Mouse (Mus musculus) myocyte (in vitro differentiated cells): ENCODE measurements around the gene Sh3rf3. TPM values are rescaled to one million over a fixed set of nuclear protein-coding genes. Genes with fewer than 3 reads are reported as not detected.

Experiments used
- H3K27me3 ChIP-seq: one replicate; pipeline ENCODE4 v1.6.1; 2011; ENCODE audit not compliant: control insufficient read depth, insufficient read depth, insufficient read length
- H3K36me3 ChIP-seq: one replicate; pipeline ENCODE4 v1.6.1; 2011; ENCODE audit not compliant: control insufficient read depth, insufficient read depth
- H3K4me2 ChIP-seq: one replicate; pipeline ENCODE4 v1.6.1; 2011; ENCODE audit warnings: low read depth, control low read depth
- H3K4me3 ChIP-seq: one replicate; pipeline ENCODE4 v1.5.1; 2011; ENCODE audit warnings: mild to moderate bottlenecking, control low read depth, moderate library complexity
- H3K79me2 ChIP-seq: one replicate; pipeline ENCODE4 v1.6.1; 2011; ENCODE audit not compliant: control insufficient read depth, insufficient read depth
- H3ac ChIP-seq: one replicate; pipeline ENCODE4 v1.6.1; 2011; ENCODE audit not compliant: control insufficient read depth, insufficient read length
- CEBPB ChIP-seq: IDR thresholded peaks from 2 replicates; pipeline ENCODE4 v1.6.1; 2011; ENCODE audit warnings: mild to moderate bottlenecking, moderate library complexity; ENCODE audit not compliant: poor library complexity, insufficient read depth, severe bottlenecking
- E2F4 ChIP-seq: IDR thresholded peaks from one replicate; pipeline ENCODE4 v1.6.1; 2011; ENCODE audit warnings: mild to moderate bottlenecking, control low read depth, moderate library complexity; ENCODE audit not compliant: insufficient read depth
- MAX ChIP-seq: IDR thresholded peaks from one replicate; pipeline ENCODE4 v1.6.1; 2011; ENCODE audit warnings: low read depth, mild to moderate bottlenecking, control low read depth
- MYOD1 ChIP-seq, 3 experiments: IDR thresholded peaks; one replicate each; pipeline ENCODE4 v1.6.1; 2011; ENCODE audit warnings: control low read depth in 2 of 3, low read depth in 2 of 3, mild to moderate bottlenecking in 2 of 3, moderate library complexity in 1 of 3; ENCODE audit not compliant: insufficient read length in 2 of 3, control insufficient read depth in 1 of 3
- MYOG ChIP-seq, 3 experiments: IDR thresholded peaks; one replicate each; pipeline ENCODE4 v1.6.1; 2011; ENCODE audit warnings: control low read depth in 2 of 3, low read depth in 2 of 3, mild to moderate bottlenecking in 2 of 3; ENCODE audit not compliant: insufficient read length in 2 of 3, control insufficient read depth in 1 of 3, insufficient read depth in 1 of 3
- POLR2A ChIP-seq: IDR thresholded peaks from one replicate; pipeline ENCODE4 v1.6.1; 2011; ENCODE audit warnings: low read depth, mild to moderate bottlenecking, control low read depth, moderate library complexity; ENCODE audit not compliant: insufficient read length
- POLR2AphosphoS2 ChIP-seq: IDR thresholded peaks from one replicate; pipeline ENCODE4 v1.6.1; 2011; ENCODE audit warnings: low read depth, control low read depth; ENCODE audit not compliant: insufficient read length
- REST ChIP-seq: IDR thresholded peaks from one replicate; pipeline ENCODE4 v1.6.1; 2011; ENCODE audit warnings: mild to moderate bottlenecking, control low read depth, moderate library complexity; ENCODE audit not compliant: insufficient read depth, insufficient read length
- SRF ChIP-seq: IDR thresholded peaks from one replicate; pipeline ENCODE4 v1.6.1; 2011; ENCODE audit warnings: low read depth; ENCODE audit not compliant: control insufficient read depth, insufficient read length
- TCF12 ChIP-seq: IDR thresholded peaks from one replicate; pipeline ENCODE4 v1.6.1; 2011; ENCODE audit warnings: mild to moderate bottlenecking, control low read depth; ENCODE audit not compliant: poor library complexity, insufficient read depth, severe bottlenecking
- TCF3 ChIP-seq: IDR thresholded peaks from one replicate; pipeline ENCODE4 v1.6.1; 2011; ENCODE audit warnings: low read depth, control low read depth; ENCODE audit not compliant: insufficient read length
- USF1 ChIP-seq: IDR thresholded peaks from one replicate; pipeline ENCODE4 v1.6.1; 2011; ENCODE audit warnings: low read depth, mild to moderate bottlenecking, control low read depth, moderate library complexity
- polyA plus RNA-seq: library from polyadenylated mRNA; unstranded; fragments of >200 nt; fragmentation: generic; extraction: Trizol; gene quantifications from one replicate; pipeline ENCODE4 v1.2.1, GENCODE M21; 2012; ENCODE audit warnings: missing spikeins

Sh3rf3 gene
- polyA plus RNA-seq, 1 experiment: 0.10 TPM

DNA sequence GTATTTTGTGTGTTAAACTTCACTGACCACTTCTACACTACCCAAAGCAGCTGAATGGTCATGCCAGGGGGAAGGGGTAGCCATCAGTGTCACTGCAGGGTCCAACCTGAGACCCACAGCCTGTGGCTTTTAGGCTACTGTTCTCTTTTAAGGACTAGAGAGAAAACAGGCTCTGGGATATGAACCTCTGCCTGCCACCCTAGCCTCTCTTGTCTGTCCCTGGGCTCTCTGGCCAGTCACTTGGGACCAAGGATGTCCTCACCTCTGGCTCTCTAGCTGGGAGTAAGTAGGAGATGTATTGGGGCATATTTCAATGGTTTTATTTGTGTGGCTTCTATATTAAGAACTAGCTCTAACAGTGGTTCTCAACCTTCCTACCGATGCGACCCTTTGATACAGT, 306.7 kb downstream of the Sh3rf3 start:
- H3K4me2 ChIP-seq: no peak overlapping the region
- TF ChIP-seq USF1: no peak
- TF ChIP-seq MYOG (IDR thresholded peaks at IDR 0.05; ENCODE audit: control insufficient read depth in 1 of 3, insufficient read depth in 1 of 3, insufficient read length in 2 of 3, low read depth in 2 of 3): no peak
- TF ChIP-seq CEBPB: no peak
- no peak for TF ChIP-seq MAX
- TF ChIP-seq MYOD1 (IDR thresholded peaks at IDR 0.05; ENCODE audit: control insufficient read depth in 1 of 3, insufficient read length in 2 of 3, low read depth in 2 of 3): no peak
- no peak for TF ChIP-seq TCF3
- TF ChIP-seq POLR2AphosphoS2: no peak
- TF ChIP-seq SRF: no peak
- no peaks in the 10 kb centered on the region for H3K79me2 ChIP-seq
- no peaks in the 10 kb centered on the region for H3K36me3 ChIP-seq
- H3ac ChIP-seq: no peak overlapping the region
- no peaks in the 10 kb centered on the region for H3K27me3 ChIP-seq
- H3K4me3 ChIP-seq: no peak overlapping the region

DNA sequence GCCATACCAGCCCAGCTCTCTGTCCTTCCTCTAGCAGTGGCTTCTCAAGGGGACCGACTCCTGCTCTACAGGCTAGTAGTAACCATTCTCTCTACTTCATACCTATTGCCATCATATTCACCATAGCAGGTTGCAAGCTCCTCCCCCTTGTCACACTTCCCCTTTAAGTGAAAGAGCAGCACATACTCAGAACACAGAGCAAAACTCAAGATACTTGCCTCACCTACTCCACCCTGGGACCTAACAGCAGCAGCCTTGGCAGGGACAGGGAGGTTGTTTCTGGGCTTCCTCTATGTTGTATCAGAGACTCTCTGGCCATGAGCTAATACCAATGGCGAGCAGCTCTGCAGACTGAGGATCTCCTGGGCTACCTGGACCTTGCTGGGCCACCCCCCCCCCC, 312.3 kb downstream of the Sh3rf3 start:
- H3K4me3 ChIP-seq: no peak overlapping the region
- no peaks in the 10 kb centered on the region for H3K79me2 ChIP-seq
- TF ChIP-seq REST: no peak
- TF ChIP-seq POLR2AphosphoS2: no peak
- TF ChIP-seq CEBPB: no peak
- TF ChIP-seq USF1: no peak
- no peak for TF ChIP-seq SRF
- no peak for TF ChIP-seq TCF12
- no peak for TF ChIP-seq E2F4
- TF ChIP-seq POLR2A: no peak
- TF ChIP-seq MYOG (IDR thresholded peaks at IDR 0.05; ENCODE audit: control insufficient read depth in 1 of 3, insufficient read depth in 1 of 3, insufficient read length in 2 of 3, low read depth in 2 of 3): no peak
- no peak for TF ChIP-seq MYOD1 (IDR thresholded peaks at IDR 0.05; ENCODE audit: control insufficient read depth in 1 of 3, insufficient read length in 2 of 3, low read depth in 2 of 3)
- no peak for TF ChIP-seq MAX
- no peak for TF ChIP-seq TCF3
- H3K36me3 ChIP-seq: no peaks in the 10 kb centered on the region
- H3K27me3 ChIP-seq: no peaks in the 10 kb centered on the region
- no peak overlapping the region for H3K4me2 ChIP-seq
- H3ac ChIP-seq: no peak overlapping the region

DNA sequence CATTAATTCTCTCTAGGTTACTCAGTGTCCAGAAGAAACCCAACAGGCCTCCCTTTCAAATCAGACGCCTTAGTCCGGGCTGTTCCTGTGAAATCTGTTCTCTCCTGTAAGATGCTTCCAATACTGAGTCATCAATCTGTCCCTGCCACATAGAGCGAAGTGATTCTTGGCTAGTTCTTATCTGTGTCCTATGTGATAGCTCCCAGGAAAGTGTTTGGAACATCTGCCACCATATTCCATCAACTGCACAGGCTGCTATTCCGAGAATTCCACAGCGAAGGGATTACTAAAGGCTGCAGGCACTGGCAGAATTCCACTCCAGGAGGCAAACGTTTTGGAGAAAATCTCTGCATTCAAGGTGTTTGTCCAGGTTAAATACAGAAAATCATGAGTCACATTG, 314.5 kb downstream of the Sh3rf3 start:
- no peaks in the 10 kb centered on the region for H3K27me3 ChIP-seq
- H3K4me3 ChIP-seq: no peak overlapping the region
- H3K79me2 ChIP-seq: no peaks in the 10 kb centered on the region
- H3K4me2 ChIP-seq: no peak overlapping the region
- H3ac ChIP-seq: no peak overlapping the region
- no peaks in the 10 kb centered on the region for H3K36me3 ChIP-seq
- no peak for TF ChIP-seq MYOD1 (IDR thresholded peaks at IDR 0.05; ENCODE audit: control insufficient read depth in 1 of 3, insufficient read length in 2 of 3, low read depth in 2 of 3)

DNA sequence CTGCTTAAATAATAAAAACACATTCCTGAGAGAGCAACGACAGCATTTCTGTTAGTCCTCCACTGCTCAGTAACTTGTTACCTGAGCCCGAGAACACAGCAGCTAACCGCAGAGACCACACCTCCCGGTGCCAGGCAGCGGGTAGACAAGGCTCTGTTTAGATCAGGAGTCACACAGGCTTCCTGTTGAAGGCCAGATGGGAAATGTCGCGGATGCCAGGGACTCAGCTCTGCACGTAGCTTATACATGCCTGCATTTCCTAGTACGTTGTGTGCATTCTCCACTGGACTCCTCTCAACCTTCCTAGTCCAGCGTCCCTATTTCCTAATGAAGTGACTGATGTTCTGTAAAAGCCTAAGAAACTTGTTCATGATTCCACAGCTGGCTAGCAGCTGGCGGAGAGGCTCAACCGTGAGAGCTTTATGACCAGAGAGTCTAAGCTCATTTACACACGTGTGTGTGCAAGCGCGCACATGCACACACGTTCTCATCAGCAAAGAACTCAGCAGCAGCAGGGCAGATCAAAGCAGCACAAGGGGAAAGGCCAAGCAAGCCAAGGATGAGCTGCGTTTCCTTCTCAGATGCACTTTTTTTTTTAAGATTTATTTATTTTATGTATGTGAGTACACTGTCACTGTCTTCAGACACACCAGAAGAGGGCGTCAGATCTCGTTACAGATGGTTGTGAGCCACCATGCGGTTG, 318.9 kb downstream of the Sh3rf3 start:
- Histone ChIP-seq H3K79me2 (no peaks in the 10 kb centered on the region), H3K4me3 (no peak overlapping the region), H3K36me3 (no peaks in the 10 kb centered on the region), H3K27me3 (no peaks in the 10 kb centered on the region), H3ac (no peak overlapping the region), H3K4me2 (no peak overlapping the region)
- no peak for TF ChIP-seq CEBPB
- TF ChIP-seq MYOG (IDR thresholded peaks at IDR 0.05; ENCODE audit: control insufficient read depth in 1 of 3, insufficient read depth in 1 of 3, insufficient read length in 2 of 3, low read depth in 2 of 3): no peak
- no peak for TF ChIP-seq POLR2AphosphoS2
- no peak for TF ChIP-seq USF1
- TF ChIP-seq MYOD1 (IDR thresholded peaks at IDR 0.05; ENCODE audit: control insufficient read depth in 1 of 3, insufficient read length in 2 of 3, low read depth in 2 of 3): no peak
- TF ChIP-seq POLR2A: no peak
- no peak for TF ChIP-seq SRF
- TF ChIP-seq E2F4: no peak
- TF ChIP-seq TCF3: no peak
- no peak for TF ChIP-seq MAX
- no peak for TF ChIP-seq REST
- no peak for TF ChIP-seq TCF12

DNA sequence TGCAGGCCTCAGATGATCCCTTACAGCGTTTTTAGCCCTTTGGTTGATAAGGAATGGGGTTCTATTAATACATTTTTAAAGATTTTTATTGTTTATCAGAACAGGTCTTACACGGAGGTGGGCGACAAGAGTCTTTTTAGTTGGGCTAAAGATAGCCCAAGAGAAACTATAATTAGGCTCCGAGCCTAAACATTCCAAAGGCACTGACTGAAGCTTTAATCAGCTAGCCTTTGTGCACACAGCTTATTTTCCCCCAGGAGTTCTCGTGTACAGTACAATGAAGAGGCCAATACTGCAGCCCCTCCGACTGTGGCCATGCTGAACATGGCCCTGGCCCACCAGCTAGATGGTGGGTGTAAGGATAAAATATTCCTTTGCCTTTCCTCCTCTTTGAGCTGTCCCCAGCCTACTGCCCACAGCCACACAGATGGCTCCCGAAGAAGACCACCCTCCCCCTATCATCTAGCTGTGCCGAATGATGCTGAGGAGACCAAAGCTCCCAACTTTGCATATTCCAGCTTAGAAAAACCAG, 320.4 kb downstream of the Sh3rf3 start:
- no peaks in the 10 kb centered on the region for H3K36me3 ChIP-seq
- no peak overlapping the region for H3K4me2 ChIP-seq
- H3K27me3 ChIP-seq: no peaks in the 10 kb centered on the region
- H3K4me3 ChIP-seq: no peak overlapping the region
- no peak overlapping the region for H3ac ChIP-seq
- no peak for TF ChIP-seq REST
- TF ChIP-seq MYOD1 (IDR thresholded peaks at IDR 0.05; ENCODE audit: control insufficient read depth in 1 of 3, insufficient read length in 2 of 3, low read depth in 2 of 3): no peak
- no peak for TF ChIP-seq SRF
- no peak for TF ChIP-seq USF1
- no peak for TF ChIP-seq CEBPB
- H3K79me2 ChIP-seq: no peaks in the 10 kb centered on the region
